Mouse (Mus musculus) testis, adult 2 months (tissue): Measurements from ENCODE around the gene Sult1c2.

ENCODE experiments used
- CTCF ChIP-seq: fragments of 200-500 bp; IDR thresholded peaks from 2 replicates; pipeline ENCODE4 v1.5.1; 2012; ENCODE audit warnings: low read depth, mild to moderate bottlenecking, inconsistent platforms, low read length, moderate library complexity; ENCODE audit not compliant: control insufficient read depth, insufficient read depth, insufficient replicate concordance
- POLR2A ChIP-seq: fragments of 200-500 bp; IDR thresholded peaks from 2 replicates; pipeline ENCODE4 v1.6.1; 2012; ENCODE audit warnings: low read depth, mild to moderate bottlenecking, inconsistent platforms, low read length, moderate library complexity; ENCODE audit not compliant: control insufficient read depth

GRCm38 (mm10) chr17:53869931-53870330 is 23.8 kb upstream of the Sult1c2 start:
- TF ChIP-seq POLR2A (no peak), CTCF (no peak)
